Mouse (Mus musculus) hindbrain, postnatal 0 days (tissue): ENCODE results near the gene Uroc1. TPM values are rescaled to one million over a fixed set of nuclear protein-coding genes. Genes with fewer than 3 reads are reported as not detected.

ENCODE experiments used
- ATAC-seq: fragments of 200-750 bp; cut with Nextera tagmentation; 2 replicates; pipeline ENCODE4 v1.8.0; 2017; ENCODE audit warnings: mild to moderate bottlenecking, moderate TSS enrichment, moderate library complexity
- DNase-seq: peaks from one replicate; pipeline ENCODE4 v3.0.0-alpha.2; 2015; ENCODE audit warnings: low spot score
- H3K27ac ChIP-seq: fragments of 300-500 bp; sonication (generic); 2 replicates; pipeline ENCODE4 v1.5.1; 2014; ENCODE audit warnings: mild to moderate bottlenecking
- H3K27me3 ChIP-seq: fragments of 300-500 bp; sonication (generic); 2 replicates; pipeline ENCODE4 v1.6.1; 2014; ENCODE audit warnings: low read length, mixed read lengths; ENCODE audit not compliant: insufficient read depth
- H3K36me3 ChIP-seq: fragments of 300-500 bp; sonication (generic); 2 replicates; pipeline ENCODE4 v1.6.1; 2014; ENCODE audit warnings: low read length, mixed read lengths; ENCODE audit not compliant: insufficient read depth
- H3K4me1 ChIP-seq: fragments of 300-500 bp; sonication (generic); 2 replicates; pipeline ENCODE4 v1.6.1; 2014; ENCODE audit warnings: antibody characterized with exemption, low read length, mixed read lengths; ENCODE audit not compliant: insufficient read depth
- H3K4me2 ChIP-seq: fragments of 300-500 bp; sonication (generic); 2 replicates; pipeline ENCODE4 v1.6.1; 2014; ENCODE audit warnings: low read depth, mild to moderate bottlenecking, low read length, moderate library complexity, mixed read lengths
- H3K4me3 ChIP-seq: fragments of 300-500 bp; sonication (generic); 2 replicates; pipeline ENCODE4 v1.5.1; 2014; ENCODE audit warnings: low read length
- H3K9ac ChIP-seq: fragments of 300-500 bp; sonication (generic); replicated peaks from 2 replicates; pipeline ENCODE4 v1.6.1; 2014; ENCODE audit warnings: mild to moderate bottlenecking, low read length, moderate library complexity, mixed read lengths
- H3K9me3 ChIP-seq: fragments of 300-500 bp; sonication (generic); 2 replicates; pipeline ENCODE4 v1.6.1; 2016; ENCODE audit warnings: low read length, mixed read lengths
- CTCF ChIP-seq: IDR thresholded peaks from 2 replicates; pipeline ENCODE4 v1.5.1; 2016; ENCODE audit warnings: antibody characterized with exemption, control low read depth, low read depth
- WGBS: fragments of 180-500 bp; shearing (Covaris S2); extraction: QIAGEN DNeasy Blood & Tissue Kit; methylation state at CpG from one replicate; pipeline ENCODE4 v1.1.7; 2014; 5-methylcytosine and 5-hydroxymethylcytosine counted together
- polyA plus RNA-seq: library from polyadenylated mRNA; unstranded; fragments of >200 nt; fragmentation: Nextera tagmentation; extraction: Ambion mirVana; gene quantifications from 2 replicates; pipeline ENCODE4 v1.2.1, GENCODE M21; 2015
- total RNA-seq: library from RNA; depleted of rRNA; stranded (reverse); fragments of >200 nt; gene quantifications from 2 replicates; pipeline ENCODE4 v1.2.3, GENCODE M21; 2014

The Uroc1 gene
- total and polyA plus RNA-seq, 2 experiments from 2014 or later = 0.04 TPM; not detected in 1

GRCm38 (mm10) chr6:90317510-90318258 lies 15.4 kb upstream of the Uroc1 start:
- H3K4me1 ChIP-seq = no peaks in the 10 kb centered on the region
- ATAC-seq = no peak
- no peaks in the 10 kb centered on the region for H3K36me3 ChIP-seq
- 0 out of 2 replicates have a peak, but pooled peaks have one; percentile 14 for TF ChIP-seq CTCF
- no peak overlapping the region for H3K4me2 ChIP-seq
- H3K27ac ChIP-seq = no peak overlapping the region
- H3K9ac ChIP-seq = no peak overlapping the region
- no peaks in the 10 kb centered on the region for H3K27me3 ChIP-seq
- no peaks in the 10 kb centered on the region for H3K9me3 ChIP-seq
- H3K4me3 ChIP-seq = no peak overlapping the region
- WGBS = 66% methylated on average over 2 of the region's 2 CpGs
- no peak for DNase-seq

- Histone ChIP-seq H3K27ac (no peak overlapping the region), H3K4me2 (no peak overlapping the region), H3K4me1 (no peaks in the 10 kb centered on the region; the same call in 1 of the 2 replicates), H3K27me3 (no peaks in the 10 kb centered on the region), H3K4me3 (no peak overlapping the region), H3K9me3 (no peaks in the 10 kb centered on the region), H3K9ac (no peak overlapping the region), H3K36me3 (no peaks in the 10 kb centered on the region)
- WGBS = 91% methylated on average over 2 of the region's 2 CpGs
- DNase-seq (no peak), ATAC-seq (no peak)
- no peak for TF ChIP-seq CTCF
Measured at GRCm38 (mm10) chr6:90319019-90319418, 14.1 kb upstream of the Uroc1 start.

- Histone ChIP-seq H3K27me3 (no peaks in the 10 kb centered on the region), H3K9me3 (no peaks in the 10 kb centered on the region), H3K4me3 (no peak overlapping the region), H3K4me1 (no peaks in the 10 kb centered on the region; the same call in 1 of the 2 replicates), H3K4me2 (no peak overlapping the region), H3K9ac (no peak overlapping the region), H3K36me3 (no peaks in the 10 kb centered on the region), H3K27ac (no peak overlapping the region)
- ATAC-seq (no peak), DNase-seq (no peak)
- WGBS = 63% methylated on average over 7 of the region's 7 CpGs
- no peak for TF ChIP-seq CTCF
Measured at GRCm38 (mm10) chr6:90319475-90320191, 13.5 kb upstream of the Uroc1 start.

- Histone ChIP-seq H3K9me3 (no peaks in the 10 kb centered on the region), H3K9ac (no peak overlapping the region), H3K4me3 (no peak overlapping the region), H3K27me3 (no peaks in the 10 kb centered on the region), H3K36me3 (no peaks in the 10 kb centered on the region), H3K27ac (no peak overlapping the region), H3K4me2 (no peak overlapping the region), H3K4me1 (no peaks in the 10 kb centered on the region; the same call in 1 of the 2 replicates)
- DNase-seq = no peak
- 89% methylated on average over 5 of the region's 5 CpGs for WGBS
- no peak for ATAC-seq
- no peak for TF ChIP-seq CTCF
Measured at GRCm38 (mm10) chr6:90320429-90320828, 12.7 kb upstream of the Uroc1 start.

- 42% methylated on average over 4 of the region's 4 CpGs for WGBS
- TF ChIP-seq CTCF = no peak
- H3K27ac ChIP-seq = no peak overlapping the region
- no peak for DNase-seq
- no peak overlapping the region for H3K9ac ChIP-seq
- H3K4me2 ChIP-seq = no peak overlapping the region
- no peak overlapping the region for H3K4me3 ChIP-seq
- H3K36me3 ChIP-seq = no peaks in the 10 kb centered on the region
- H3K4me1 ChIP-seq = no peaks in the 10 kb centered on the region; the same call in 1 of the 2 replicates
- ATAC-seq = no peak
- H3K9me3 ChIP-seq = no peaks in the 10 kb centered on the region
- no peaks in the 10 kb centered on the region for H3K27me3 ChIP-seq
Measured at GRCm38 (mm10) chr6:90321811-90322210, 11.3 kb upstream of the Uroc1 start.

- H3K9ac ChIP-seq = no peak overlapping the region
- peak; percentile 56 for DNase-seq
- WGBS = 49% methylated on average over 3 of the region's 3 CpGs
- TF ChIP-seq CTCF = no peak
- H3K4me3 ChIP-seq = no peak overlapping the region
- ATAC-seq = peak; percentile 38; the same call in 1 of the 2 replicates
- H3K4me1 ChIP-seq = no peaks in the 10 kb centered on the region; the same call in 1 of the 2 replicates
- H3K36me3 ChIP-seq = no peaks in the 10 kb centered on the region
- H3K9me3 ChIP-seq = no peaks in the 10 kb centered on the region
- H3K27ac ChIP-seq = no peak overlapping the region
- H3K4me2 ChIP-seq = no peak overlapping the region
- H3K27me3 ChIP-seq = no peaks in the 10 kb centered on the region
Measured at GRCm38 (mm10) chr6:90324026-90324425, 9.1 kb upstream of the Uroc1 start.
